Mouse (Mus musculus) gastrocnemius, postnatal 14 days (tissue): ENCODE measurements at regions not wholly inside any gene's neighbourhood (a gene's known extent, or its start where the extent isn't known, plus 50 kb on each side); places are given as distances from the start of the nearest gene placed in this dataset.
"Not testable (repeated sequence)": the region's sequence is repeated elsewhere in the genome, so short reads cannot be mapped to it uniquely, and the experiment has no call there.

ENCODE experiments used
- DNase-seq: peaks from one replicate; pipeline ENCODE4 v3.0.0; 2021; ENCODE audit warnings: mixed read lengths
- intact Hi-C: fragments of 180-260 bp; cut with DNase I; formaldehyde crosslinking; loops from one replicate; pipeline ENCODE4 v1.15.1; 2025; ENCODE audit warnings: low total_unique reads

DNA sequence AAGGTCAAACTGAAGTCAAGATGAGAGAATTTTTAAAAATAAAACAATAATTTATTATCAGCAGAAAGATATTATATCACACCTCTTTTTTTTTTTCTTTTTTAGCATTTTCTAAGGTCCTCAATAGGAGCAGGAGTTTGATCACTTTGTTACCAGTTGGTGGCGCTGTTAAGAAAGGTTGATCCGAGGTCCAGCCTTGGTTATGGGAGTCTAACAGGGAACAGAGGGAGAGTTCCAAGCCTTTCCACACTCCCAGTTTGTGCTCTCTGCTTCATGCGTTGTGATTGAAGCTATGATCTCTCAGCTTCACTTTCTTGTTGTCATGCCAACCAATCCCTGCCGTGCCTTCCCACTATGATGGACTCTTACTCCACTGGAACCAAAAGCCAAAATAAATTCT lies 83.8 kb downstream of the Fam174a start:
- no peak for DNase-seq
- intact Hi-C loops = no loop called here

DNA sequence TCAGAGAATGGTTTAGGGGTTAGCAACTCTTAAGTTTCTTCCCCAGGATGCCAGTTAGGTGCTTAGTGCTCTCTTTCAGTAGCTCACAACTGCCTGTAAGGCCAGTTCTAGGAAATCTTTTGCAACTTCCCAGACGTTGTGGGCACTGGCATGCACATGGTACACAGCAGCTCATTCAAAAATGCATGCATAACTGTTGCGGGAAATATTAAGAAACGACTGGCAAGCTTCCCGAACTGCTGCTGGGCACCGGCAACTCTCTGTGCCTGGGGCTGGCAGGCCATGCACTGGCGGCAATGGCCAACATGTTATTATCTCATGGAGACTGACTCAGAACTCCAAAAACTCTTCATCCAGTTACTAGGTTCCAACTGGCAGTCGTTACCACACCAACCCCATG lies 86.3 kb downstream of the Fam174a start:
- no peak for DNase-seq
- intact Hi-C loops = no loop called here

DNA sequence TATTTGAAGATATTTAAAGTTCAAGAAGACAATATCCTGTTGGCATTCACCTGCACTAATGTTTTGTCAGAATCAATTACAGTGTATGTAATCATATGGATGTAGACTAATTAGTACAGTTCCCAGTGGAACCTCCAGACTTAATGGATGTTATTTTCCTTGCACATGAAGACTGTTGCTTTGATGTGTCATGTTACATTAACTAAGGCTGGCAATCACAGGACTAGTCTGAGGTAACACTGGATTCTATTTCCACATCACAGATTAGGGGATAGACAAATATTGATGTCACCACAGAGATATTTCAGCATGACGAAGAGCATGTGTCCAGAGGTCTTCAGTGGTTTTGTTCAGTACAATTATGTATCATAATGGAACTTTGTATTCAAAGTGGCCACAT lies 108.8 kb downstream of the Fam174a start:
- DNase-seq = no peak
- intact Hi-C loops = no loop called here

DNA sequence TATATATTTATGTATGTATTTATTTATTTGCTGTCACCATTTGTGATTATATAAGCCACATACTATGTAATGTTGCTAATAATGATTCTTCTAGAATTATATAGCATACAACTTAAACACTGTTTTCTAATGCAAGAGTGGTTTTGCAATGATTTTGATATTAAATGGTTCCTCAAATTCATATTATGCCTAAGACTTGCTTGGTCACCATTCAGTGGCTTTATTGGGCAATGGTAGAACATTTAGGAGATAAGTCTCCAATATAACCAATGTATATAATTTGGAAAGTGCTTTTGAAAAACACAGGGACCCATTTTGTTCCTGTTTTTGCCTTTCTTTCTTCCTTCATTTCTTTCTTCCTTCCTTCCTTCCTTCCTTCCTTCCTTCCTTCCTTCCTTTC lies 112.0 kb downstream of the Fam174a start:
- intact Hi-C loops = no loop called here
- DNase-seq = no peak

DNA sequence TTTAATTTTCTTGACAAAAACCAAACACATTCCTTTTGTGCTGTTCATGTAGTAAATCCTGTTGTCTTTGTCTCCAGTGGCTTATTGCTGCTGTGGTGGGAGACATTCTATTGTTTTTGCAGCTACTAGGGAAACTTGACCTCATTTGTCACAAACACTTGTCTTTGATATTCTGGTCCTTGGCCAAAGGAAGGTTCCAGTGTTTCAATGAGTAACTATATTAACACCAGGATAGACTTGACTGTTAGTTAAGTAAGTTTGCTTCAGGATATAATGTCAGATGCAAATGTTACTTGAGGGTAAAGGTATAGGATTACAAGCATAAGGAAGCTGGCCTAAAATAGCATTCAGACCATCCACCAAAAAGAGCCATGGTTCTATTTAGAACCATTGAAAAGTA lies 123.7 kb downstream of the Fam174a start:
- intact Hi-C loops = no loop called here
- DNase-seq = no peak

DNA sequence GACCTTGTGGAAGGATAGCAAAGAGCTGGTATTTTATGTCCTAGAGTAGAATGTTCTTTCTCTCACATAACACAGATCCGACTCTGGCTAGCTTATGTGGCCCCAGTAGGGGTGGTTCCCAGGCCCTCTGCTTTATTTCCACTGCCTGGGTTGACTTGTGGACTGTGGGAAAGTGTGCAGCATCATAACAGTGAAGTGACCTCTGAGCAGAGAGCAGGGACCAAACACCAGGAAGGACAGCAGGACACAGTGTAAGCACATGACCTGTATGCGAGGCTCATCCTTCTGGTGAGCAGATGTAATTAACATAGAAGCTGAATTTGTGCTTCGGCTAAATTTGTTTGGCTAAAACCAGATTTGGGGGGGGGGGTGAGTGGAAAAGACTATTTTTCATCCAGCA lies 132.1 kb downstream of the Fam174a start:
- intact Hi-C loops = no loop called here

DNA sequence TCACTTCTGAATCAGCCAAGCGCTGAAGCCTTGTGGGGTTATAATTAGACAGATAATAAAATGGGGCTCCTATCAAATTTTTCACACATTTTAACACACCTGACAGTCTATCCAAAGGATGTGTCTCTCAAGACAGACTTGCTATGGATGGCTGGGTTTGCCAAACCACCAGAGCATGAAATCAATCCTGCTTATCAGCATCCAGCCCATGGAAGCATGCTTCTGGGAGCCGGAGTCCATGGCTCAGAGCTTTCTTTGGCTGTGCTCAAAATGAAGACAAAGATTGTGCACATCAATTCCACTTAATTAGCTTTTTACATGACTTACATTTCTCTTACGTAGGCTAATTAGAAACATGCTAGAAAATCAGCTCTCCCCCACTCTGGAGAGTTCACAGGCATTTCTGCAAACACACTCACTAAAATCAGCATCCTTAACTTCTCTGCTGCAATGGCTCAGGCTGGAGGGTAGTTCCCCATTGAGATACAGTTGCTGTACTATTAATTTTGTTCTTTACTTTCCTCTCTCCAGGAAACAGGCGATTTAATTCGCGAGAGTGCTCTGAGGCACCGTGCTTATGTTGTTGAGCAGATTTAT lies 135.6 kb downstream of the Fam174a start:
- DNase-seq = no peak
- intact Hi-C loops = no loop called here

More for the DNA sequence above, 132.1 kb downstream of the Fam174a start:
- DNase-seq = no peak

DNA sequence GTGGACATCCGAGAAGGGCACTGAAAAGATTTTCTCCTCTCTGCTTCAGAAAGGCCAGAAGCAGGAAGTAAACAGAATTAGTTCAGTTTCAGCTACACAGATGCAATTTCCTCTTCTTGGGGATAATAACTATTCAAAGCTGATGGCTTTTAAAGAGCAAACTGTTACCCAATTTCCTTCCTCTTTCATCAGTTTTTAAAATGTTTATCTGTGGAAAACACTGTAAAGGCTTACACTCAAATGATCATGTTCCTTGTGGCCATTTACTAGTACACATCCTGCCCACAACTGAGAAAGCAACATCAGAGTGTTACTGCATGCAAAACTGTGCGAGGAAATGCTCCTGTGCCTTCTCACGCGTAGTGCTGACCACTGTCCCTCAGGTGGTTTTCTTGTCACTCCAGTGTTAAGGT lies 137.5 kb downstream of the Fam174a start:
- intact Hi-C loops = no loop called here
- DNase-seq = no peak

DNA sequence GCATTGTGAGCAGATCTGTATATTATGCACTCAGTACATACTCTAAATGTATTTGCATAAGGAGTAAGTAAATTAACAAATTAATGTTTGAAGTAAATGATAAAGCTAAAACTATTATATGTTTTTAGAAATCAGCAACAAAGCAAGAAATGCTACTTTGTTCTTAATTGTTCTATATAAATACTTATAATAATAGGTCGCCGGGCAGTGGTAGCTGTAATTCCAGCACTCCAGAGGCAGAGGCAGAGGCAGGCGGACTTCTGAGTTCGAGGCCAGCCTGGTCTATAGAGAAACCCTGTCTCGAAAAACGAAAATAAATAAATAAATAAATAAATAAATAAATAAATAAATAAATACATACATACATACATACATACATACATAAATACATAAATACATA lies 138.3 kb downstream of the Fam174a start:
- intact Hi-C loops = not testable (repeated sequence)
- DNase-seq = peak; percentile 71

DNA sequence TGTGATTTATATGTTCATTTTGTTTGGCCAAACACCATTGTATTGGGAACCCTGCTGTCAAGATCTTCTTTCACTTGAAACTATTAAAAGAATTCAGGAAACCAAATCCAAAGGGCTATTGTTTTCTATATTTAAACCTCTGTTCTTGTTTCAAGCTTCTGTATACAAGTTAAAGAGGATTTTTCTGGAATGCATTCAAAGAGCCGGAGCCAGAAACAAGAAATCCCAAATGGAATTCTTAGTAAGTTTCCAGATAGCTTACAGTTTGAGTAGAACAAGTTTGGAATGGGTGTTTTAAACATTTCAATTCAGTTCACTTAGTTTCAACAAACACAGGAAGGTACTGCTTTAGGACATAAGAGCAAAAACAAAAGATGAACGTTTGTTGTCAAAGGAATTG lies 140.8 kb downstream of the Fam174a start:
- intact Hi-C loops = no loop called here
- DNase-seq = no peak

DNA sequence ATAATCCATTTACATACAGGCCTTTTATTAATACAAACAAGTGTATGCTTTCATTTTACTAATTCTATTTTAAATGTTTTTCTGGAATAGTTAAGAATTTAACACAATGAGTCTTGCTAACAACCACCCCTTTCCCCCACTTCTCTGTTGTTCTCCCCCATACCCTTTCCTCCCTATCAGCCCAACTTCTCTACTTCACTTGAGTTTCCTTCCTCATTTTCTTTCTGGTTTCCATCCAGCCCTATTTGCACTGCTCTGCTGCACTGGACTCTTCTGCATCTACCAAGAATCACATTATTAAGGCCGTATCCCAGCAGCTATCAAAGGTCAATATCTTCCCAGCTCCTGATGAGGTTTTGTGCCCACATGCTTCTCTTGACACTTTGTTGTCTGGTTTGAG lies 145.9 kb downstream of the Fam174a start:
- DNase-seq = no peak
- intact Hi-C loops = no loop called here

DNA sequence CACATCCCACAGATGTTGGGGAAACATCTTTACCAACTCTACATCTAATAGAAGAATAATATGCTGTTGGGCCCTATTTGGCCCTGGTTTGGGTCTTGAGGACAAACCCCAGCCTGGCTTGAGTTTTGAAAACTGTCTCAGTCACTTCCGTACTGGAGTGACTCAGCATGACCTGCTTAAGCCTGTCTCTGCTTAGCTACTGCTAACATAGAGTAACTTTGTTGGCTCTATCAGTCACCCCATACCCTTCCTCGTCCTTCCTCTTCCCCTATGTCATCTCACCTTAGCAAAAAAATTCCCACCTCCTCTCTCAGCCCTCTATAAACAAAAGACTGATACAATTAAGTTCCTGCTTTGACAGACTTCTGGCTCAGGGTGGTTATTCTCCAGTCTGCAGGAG lies 154.7 kb downstream of the Fam174a start:
- intact Hi-C loops = no loop called here
- DNase-seq = no peak

DNA sequence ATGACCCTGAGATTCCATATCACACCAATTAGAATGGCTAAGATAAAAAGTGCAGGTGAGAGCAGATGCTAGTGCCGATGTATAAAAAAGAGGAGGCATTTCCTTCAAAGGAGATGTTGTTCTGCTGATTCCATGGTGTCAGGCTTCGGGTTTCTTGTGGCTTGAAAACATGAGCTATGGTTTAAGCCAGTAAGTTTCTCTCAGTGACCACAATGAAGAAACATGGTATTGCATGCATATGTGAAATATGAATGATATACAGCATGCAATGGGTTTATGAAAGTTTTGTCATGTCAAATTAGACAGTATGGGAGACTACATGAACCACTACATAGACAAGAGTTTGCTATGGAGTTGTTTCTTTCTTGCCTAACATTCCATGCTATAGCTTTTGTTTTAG lies 155.3 kb downstream of the Fam174a start:
- no peak for DNase-seq
- intact Hi-C loops = no loop called here

DNA sequence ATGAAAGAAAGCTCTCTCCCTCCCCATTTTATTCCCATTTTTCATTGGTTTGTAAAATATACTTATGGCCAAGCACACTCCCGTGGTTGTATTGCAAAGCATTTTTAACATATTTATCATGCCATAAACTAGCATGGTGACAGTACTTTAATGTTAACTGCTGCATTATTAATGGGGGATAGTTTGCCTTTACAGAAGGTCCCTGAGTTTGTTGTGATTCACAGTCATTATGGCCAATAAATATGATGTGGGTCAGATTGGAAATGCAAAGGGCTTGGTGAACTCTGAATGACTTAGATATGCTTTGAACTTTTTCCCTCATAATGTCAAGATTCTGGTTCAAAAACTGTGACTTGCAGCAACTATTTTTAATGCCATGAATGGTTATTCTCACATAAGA lies 157.1 kb downstream of the Fam174a start:
- no peak for DNase-seq
- intact Hi-C loops = no loop called here

DNA sequence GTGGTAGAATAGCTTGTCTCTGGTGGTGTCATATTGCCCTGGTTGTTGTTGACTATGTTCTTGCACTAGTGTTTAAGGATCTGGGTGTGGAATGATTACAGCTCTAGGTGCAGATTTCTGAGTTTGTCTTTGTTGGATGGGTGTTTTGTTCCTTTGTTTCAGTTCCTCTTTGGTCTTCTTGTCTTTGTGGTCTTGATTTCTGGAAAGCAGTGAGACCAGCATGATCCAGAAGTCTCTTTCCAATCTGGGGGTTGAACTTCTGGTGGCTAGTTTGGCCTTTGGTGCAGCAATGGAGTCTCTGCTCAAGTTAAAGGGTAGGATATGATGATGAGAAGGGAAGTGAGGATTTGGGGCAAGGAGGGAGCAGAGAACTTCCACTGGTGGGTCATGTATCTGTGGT lies 174.4 kb downstream of the St8sia4 start:
- intact Hi-C loops = no loop called here
- DNase-seq = no peak

DNA sequence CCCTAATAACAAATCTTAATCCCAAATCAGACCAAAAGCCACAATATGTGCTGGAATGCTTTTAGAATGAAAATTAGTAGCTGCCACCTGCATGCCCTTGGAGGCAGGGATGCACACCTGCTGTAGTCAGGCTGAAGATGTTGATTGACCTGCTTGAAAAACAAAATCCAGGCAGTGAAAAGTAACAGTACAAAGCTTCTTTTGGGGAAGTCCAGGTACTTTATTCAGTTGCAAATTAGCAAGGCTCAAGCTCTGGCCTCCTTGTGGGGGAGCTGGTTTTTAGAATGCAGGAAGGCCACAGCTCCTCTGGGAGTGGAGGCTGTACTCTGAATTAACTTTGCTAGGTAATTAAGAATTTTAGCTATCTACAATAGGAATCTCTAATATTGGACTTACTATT lies 166.7 kb downstream of the St8sia4 start:
- intact Hi-C loops, DNase-seq: not testable (repeated sequence)

DNA sequence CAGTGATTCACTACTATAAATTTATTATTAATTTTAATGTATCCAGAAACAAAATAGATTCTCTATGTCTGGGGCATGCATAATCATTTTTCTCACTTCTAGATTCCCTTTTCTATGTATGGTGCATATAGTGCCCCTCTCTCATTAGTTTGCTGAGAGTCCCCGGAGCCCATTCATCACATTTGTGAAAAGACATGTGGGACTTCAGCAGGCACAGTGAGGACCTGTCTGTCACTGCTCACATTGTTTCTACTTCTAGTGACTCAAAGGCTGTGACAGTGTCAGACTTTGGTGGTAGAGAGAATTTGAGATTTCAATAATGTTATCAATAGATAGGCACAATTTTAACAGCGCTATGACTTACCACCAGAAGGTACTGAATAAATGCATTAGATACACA lies 158.7 kb downstream of the St8sia4 start:
- DNase-seq = no peak
- intact Hi-C loops = no loop called here

DNA sequence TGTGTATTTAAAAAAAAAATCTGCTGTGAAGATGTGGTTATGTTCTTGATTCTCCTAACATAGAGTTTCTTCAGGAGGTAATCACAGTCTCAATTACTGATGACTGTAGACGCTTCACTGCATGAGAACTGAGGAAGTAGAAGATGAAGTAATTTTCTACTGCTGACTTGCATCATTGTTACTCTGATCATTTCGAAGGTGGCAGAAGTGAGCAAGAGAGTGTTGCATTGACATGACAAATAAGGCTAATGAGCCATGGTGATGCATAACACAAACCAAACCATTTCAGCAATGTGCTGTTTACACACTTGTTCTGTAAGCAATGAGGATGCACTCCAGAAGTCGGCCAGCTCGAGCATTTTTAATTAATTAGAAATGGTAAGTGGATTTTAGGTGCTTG lies 138.6 kb downstream of the St8sia4 start:
- intact Hi-C loops = no loop called here
- DNase-seq = no peak

DNA sequence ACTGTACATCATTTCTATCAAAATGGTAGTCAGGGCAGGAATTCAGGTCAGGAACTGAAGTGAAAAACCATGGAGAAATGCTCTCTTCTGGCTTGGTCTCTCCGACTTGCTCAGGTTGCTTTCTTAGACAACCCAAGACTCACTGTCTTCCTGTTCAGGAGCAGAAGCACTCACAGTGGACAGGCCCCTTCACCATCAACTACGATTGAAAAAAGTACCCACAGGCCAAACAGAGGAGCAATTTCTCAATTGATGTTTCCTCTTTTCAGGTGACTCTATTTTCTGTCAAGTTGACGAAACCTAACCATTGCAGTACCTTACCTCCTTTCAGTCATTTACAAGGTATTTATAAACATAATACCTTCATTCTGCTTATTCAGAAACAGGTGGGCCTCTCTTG lies 136.4 kb downstream of the St8sia4 start:
- intact Hi-C loops = no loop called here
- no peak for DNase-seq
